Mouse (Mus musculus) urinary bladder, adult 18-20 months (tissue): ENCODE results near the gene Rab6b.
A peak's percentile ranks its signal among the peaks of the same experiment; 100 is the strongest.
"Not testable (repeated sequence)": the region's sequence is repeated elsewhere in the genome, so short reads cannot be mapped to it uniquely, and the experiment has no call there.

Experiments
- DNase-seq, 2 experiments: peaks; one replicate each; pipeline ENCODE4 v3.0.0; 2022; ENCODE audit warnings: low spot score in 2 of 2, mixed read lengths in 2 of 2

The Rab6b gene

DNA sequence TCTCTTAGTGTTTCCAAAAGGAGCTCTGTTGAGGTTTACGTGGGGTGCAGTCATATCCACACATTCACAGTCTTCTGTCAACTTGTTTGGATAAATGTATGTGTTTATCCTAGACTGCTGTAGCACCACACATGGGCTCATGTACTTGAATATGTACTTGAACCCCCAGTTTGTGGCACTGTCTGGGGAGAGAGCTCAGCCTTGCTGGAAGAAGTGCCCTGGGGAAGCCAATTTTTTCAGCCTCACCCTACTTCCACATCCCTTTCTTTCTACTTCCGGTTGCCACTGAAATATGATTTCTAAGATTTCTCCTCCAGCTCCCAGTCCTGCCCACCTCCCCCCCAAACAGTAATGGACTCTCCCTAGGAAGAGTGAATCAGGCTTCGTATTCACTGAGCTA is 17.9 kb upstream of the Rab6b start:
- DNase-seq = no peak

DNA sequence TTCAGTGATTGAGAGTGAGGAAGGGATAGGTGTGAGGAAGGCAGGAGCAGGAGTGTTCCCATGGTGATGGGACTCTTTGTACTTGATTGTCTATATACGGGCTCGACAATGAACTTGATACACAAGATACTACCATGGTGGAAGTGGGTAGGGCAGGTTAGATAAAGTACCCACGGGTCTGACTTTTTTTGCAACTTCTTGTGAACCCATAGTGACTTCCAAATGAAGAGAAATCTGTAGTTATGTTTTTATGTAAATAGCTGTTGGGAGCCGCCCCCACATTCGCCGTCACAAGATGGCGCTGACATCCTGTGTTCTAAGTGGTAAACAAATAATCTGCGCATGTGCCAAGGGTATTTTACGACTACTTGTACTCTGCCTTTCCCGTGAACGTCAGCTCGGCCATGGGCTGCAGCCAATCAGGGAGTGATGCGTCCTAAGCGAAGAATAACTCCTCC is 3.2 kb upstream of the Rab6b start:
- not testable (repeated sequence) for DNase-seq

DNA sequence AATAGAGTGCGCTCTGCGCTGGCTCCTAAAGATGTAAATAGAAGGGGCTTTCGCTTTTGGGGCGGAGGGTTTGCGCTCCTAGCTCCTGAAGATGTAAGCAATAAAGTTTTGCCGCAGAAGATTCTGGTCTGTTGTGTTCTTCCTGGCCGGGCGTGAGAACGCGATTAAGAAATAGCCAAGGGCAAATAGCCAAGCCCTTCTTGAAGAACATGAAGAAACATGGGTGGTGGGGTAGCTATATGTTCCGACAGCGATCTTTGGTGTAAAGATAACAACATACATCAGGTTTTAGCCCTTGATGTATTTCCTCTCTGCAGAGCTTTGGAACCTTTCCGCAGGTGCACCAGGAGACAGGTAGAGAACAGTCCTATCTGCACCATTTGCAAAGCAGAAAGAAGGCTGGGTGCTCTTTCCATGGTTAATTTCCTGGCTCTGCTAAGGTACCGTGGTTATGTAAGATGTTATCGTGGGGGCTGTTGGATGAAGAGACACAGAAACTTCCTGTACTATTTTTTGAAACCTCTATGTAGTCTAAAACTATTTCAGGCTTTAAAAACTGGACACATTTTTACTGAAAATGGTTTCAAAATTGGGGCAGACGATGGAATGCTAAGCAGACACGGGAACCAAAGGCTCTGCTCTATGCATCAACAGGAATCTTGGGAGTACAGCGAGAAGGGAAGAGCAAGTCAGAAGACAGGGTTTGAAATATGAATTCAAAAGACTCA is 2.5 kb upstream of the Rab6b start:
- no peak for DNase-seq

DNA sequence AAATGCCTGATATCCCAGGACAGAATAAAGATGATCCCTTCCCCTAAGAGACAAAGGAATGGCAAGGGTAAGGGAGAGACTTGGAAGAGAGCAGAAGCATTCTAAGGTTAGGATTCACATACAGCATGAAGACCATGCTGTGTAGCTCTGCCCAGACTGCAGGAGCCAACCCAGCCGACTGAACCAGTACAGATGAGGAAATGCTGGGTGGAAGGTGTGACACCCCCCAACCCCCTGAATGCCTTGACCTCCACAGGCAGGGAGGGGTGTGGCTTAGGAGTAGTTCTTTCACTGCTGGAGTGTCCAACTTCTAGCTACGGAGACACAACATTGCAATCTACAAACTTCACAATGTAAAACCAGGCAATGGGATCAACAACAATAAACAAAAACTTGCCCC is 1.7 kb upstream of the Rab6b start:
- DNase-seq = no peak

DNA sequence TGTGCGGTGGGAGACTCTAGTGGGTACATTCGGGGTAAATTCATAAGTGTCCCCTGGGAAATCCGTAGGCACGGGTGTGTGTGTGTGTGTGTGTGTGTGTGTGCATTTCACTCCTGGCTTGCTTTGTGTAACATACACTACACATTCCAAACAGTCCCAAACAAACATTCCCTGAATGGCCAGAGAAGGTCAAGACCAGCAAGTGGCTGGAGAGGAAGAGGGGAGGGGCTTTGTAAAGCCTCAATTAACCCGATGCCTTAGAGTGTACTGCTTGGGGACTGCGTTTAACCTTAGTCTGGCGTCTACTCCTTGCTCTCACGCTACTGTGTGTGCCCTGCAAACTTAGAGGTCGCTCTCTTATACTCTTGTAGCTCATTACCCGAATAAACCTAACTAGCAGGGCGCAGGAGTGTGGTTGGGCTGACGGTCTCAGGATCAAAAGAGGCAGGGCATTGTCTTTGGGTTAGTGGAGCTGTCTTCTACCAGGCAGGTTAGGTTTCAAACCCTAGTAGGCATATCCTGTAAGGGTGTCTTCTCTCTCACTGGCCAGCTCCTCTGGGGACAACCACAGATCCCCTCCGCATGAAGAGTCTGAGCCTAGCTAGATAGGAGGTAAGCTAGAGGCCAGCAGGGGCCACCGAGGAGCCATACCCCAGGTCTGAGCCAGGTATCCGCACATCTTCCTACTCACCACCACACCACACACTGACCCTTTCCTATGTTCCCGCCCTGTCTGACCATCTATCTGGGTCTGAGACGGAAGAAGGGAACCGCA is 673 bp upstream of the Rab6b start:
- no peak for DNase-seq

DNA sequence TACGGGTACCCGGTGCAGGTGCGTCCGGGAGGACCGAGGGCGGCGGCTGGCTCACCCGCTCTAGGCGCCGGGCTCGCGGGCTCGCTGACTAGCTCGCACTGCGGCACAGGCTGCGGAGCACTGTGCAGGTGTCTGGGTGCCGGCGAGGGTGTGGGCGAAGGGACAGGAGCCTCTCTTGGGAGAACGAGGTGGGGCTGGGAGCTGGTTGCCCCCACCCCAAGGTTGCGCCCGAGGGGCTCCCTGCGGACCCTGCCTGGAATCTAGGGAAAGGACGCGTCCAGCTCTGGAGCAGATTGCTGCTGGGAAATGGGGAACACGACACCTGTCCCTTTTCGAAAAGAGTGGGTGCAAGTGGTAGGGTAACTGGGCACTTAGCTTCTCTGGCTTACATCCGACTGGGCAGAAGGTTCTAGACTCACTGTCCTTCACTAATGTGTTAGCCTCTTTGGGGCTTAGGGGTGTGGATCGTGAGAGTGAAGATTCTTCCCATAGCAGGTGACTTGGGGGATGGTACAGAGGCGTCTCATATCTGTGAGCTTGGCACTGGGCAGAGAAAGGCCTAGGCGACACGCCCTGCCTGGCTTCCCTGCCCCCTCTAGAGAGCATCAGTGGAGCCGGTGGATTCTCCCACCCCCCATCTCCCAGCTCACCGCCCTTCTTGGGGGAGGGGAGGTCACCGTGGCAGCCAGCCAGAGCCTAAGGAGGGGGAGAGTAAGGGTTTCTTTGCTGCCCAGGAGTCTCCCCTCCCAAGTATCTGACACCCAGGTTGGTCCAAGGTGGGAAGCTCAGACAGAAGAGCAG is 1.1 kb downstream of the Rab6b start:
- peak in 1 of 2 experiments; percentile 54 for DNase-seq

DNA sequence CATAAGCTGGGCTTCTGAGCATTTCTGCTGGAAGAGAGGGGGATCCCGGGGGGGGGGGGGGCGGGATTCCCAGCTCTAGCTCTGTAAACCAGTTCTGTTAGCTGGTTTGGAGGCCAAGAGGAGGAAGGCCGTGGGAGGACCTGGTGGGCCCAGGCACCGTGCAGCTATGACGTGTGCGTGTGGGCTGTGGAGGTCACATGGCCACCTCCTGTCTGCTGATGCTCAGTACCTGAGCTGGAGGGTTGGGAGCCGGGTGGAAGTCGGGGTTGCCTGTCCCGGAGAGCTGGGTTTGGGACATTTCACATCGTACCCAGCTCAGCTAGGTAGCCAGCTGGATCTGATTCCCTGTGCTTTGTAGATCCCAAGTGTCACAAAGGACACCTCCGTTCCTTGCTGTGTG is 1.8 kb downstream of the Rab6b start:
- DNase-seq = no peak

DNA sequence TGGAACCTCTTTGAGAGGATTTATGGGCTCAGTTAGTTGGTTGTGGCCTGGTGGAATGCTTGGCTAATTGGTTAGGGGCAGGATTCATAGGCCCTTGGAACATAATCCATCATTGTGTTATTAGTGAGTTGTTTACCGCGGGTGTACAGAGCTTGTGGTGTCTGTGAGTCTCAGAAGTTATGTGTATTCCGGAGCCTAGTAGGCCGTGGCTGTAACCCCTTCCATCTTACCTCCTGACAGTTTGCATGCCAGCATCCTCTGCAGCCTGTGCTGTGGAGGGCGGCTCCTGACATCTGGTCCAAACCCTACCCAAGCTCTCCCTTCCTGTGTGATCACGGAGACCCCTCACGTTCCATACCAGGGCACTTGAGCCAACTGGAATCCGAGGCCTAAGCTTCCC is 2.7 kb downstream of the Rab6b start:
- no peak for DNase-seq

DNA sequence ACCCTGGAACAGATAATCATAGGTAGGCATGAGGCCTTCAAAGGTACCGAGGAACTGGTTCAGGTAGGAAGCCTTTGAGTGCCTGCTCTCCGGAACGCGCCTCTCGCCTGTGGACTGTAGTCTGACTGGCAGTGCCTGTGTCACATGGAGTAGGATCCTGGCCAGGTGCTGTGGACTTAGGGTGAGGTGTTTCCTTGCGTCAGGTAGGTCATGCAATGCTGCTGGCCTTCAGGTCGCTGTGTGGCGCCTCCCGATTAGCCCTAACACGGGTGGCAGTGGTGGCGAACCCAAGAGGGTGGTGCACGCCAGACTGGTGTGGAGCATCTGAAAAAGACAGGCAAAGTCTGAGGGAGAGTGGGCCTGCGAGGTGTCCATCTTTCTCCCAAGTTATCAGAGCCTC is 3.3 kb downstream of the Rab6b start:
- no peak for DNase-seq

DNA sequence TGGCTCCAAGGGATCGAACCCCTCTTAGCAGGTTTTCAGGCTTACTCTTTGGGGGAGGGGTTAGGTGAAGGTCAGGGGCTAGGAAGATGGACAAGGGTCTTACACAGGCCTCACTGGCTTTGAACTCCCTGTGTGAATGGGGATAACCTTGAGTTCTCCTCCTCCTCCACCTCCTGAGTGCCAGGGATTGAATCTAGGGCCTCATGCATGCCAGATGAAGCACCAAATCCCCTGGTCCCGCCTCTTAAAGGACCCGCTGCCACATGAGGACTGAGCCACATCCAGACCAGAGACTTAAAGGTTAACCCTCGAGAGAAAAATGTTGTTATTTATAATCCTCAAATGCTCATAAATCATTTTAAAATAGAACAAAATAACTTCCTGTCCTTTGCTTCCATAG is 5.4 kb downstream of the Rab6b start:
- no peak for DNase-seq

DNA sequence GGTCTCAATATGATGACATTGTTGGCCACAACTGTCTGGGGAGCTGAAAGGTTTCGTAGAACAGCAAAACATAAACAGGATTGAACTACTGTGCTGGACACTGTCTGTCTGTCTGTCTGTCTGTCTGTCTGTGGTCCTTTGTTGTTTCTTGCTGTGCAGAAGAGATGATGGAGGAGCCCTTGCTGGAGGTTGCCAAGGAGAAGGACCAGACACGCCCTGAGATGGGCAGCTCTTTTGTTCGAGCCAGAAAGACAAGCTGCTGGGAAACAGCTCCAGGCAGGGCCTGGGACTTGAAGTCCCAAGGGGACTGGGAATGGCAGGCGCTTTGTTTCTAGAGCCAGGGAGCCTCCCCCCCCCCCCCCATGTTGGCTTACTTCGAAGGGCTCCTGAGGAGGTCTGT is 5.9 kb downstream of the Rab6b start:
- DNase-seq = no peak

DNA sequence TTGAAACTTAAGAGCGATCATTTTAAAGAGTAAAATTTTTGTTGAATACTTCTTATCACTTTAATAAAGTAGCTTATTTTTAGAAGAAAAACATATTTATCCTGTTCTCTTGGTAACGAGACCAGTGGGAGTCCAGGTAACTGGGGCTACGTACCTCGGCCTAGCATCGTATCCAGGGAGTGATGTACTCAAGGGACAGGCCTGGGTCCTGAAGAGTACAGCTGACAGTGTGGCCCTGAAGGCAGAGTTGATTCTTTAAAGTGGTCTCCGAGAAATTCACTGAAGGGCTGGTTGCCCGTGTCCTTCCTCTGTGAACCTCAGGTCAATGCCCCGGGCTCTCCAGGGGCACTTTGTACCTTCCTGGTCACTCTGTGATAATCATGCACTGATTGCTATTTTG is 6.4 kb downstream of the Rab6b start:
- no peak for DNase-seq

DNA sequence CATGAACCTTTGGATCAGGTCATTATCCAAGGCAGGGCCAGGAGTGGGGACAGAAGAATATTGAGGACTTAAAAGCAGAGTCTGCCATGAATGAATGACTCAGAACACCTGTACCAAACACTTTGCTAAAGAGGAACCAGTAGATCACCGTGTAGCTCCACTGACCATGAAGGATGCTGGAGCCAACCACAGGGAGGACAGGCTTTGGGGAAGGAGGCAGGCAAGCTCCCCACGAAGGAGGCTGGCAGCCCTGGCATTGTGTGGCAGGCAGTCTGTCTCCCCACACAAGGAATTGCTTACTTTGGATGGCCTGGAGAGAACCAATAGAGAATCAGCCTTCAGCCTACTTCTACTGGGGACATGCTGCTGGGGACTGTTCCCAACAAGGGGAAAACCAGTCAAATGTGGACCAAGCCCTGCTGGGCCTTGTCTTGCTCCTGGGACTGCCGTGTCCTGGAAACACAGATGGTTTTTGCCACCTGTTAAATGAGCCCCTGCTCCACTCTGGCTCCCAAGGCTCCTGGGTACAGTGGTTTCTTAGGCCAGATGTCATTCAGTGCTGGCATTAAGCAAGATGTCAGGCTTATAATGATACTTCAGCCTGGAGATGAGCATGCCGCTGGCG is 7.2 kb downstream of the Rab6b start:
- DNase-seq = no peak

DNA sequence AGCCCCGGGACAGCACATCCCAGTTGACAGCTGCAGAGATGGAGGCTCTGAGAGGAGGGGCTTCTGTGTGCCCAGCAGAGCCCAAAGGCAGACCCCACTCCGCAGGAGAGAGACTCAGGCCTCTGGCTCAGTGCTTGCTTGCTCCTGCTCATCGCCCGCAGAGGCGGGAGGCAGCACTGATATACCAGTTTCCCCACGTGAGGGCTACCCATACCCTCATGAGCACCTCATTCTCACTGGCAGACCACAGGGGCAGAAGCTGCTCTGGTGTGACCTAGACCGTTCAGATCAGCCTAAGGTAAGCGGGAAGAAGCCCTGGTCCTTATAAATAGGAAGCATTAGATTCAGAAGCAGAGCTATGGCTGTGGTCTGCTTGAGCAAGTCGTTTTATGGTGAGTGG is 8.2 kb downstream of the Rab6b start:
- DNase-seq = no peak

DNA sequence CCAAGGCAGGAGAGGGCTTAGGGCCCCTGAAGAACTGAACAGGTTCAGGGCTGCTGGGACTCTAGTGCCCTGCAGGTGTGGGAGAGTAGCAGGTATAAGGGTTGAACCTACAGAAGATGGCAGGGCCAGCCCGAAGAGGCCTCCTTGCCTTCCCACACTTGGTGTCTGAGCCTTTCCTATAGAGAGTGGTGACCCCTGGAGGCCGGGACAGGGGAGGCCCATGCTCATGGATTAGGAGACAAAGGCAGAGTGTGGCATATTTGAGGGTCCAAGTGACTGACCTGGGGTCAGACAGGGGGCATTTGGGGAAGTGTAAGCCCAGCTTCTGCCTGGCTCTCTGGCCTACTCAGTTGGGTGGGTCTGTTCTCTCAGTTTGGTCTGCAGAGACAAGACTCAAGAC is 8.6 kb downstream of the Rab6b start:
- no peak for DNase-seq

DNA sequence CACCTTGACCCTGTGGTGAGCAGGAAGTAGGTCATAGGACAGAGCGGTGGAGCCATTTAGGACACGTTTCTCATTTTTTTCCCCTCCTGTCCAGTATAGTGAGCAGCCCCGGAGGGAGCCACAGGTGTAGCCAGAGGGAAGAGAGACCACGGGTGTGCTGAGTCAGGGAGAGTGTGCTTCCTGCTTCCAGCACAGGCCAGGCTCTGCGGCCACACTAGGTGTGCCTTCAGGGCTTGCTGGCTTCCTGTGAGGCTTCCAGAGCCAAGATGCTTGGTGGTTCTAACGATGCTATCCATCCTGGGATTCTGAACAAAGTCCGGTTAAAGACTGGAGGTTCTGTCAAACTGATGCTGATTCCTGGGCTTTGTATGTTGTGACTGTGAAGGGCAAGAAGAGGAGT is 10.0 kb downstream of the Rab6b start:
- DNase-seq = no peak

DNA sequence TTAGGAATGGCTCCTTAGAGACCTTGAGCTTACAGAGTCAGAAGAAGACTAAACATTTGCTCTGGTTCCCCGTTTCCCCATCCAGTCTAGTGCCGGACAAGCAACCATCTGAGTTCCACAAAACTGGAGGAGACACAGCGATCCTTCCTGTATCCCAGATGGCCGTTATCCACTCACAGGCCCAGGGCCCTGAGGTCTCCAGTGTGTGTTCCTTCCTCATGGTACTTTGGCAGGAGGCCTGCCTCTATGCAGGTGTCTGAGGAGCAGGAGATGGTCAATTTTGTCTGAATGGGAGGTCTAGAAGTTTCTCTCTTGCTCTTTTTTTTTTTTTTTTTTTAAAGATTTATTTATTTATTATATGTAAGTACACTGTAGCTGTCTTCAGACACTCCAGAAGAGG is 13.2 kb downstream of the Rab6b start:
- no peak for DNase-seq

DNA sequence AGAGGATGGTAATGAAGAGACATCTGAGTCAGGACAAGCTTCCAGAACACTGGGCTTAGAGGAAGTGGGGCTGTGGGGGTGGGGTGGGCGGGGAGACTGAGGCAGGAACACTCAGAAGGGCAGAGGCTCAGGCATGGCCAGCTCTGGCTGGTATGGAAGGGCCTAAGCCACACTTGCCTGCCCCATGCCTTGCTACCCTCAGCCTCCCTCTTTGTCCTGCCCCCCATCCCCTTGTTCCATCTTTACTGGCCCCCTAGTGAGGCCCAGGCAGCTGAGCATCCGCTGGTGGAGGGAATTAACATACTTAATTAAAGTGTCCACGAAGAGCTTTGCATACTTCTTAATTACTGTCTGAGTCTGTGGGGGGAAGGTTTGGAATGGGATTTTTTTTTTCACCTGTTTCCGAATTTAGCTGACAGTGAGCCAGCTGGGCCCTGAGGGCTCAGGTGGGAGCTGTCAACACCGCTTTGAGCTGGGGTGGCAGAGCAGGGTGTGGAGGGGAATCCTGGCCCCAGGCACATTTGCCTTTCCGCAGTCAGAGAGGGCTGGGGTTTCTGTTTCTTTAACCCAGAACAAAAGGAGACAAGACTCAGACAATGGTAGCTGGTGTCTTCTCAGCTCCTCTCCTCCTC is 22.0 kb downstream of the Rab6b start:
- no peak for DNase-seq

DNA sequence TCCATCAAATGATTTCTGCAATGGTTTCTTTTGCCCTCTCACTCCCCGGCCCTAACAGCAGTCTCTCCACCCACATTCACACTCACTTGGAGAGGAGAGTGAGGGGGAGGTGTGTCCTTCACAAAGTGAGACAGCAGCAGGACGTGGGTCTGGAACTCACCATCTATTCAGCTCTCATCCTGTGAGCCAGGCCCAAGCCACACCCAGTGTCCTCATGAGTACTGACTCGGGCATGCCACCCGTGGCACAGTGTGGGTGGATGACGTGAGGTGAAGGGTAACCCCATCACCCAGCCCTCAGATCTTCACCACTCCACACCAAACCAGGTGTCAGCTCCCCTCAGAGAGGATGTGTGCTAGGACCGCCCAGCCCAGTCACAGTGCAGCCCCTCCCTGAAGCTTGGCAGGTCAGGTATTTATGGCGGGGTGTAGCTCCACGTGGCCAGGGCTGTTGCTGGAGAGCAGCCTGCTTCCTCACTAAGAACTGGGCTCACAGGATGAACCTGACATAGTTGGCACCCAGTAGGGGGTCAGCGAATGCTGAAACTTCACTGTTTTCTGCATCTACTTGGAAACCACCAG is 23.0 kb downstream of the Rab6b start:
- no peak for DNase-seq

DNA sequence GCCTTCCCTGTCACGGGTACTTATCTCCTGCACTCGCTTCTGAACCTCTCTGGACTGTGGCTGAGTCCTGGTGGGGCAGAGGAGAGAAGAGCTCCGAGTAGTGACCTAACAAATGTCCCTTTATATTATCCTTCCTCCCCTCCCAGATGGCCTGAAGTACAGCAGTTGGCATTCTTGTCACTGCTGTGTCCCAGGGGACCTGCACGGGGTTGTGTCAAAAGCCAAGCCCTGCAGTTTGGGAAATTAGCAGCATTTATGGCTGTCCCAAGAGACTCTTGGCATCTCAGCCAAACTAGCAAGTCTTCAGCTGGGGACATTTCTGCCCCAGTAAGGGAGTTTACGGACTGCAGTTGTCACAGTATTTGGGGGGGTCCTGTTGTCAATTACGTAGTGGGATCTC is 27.9 kb downstream of the Rab6b start:
- no peak for DNase-seq

DNA sequence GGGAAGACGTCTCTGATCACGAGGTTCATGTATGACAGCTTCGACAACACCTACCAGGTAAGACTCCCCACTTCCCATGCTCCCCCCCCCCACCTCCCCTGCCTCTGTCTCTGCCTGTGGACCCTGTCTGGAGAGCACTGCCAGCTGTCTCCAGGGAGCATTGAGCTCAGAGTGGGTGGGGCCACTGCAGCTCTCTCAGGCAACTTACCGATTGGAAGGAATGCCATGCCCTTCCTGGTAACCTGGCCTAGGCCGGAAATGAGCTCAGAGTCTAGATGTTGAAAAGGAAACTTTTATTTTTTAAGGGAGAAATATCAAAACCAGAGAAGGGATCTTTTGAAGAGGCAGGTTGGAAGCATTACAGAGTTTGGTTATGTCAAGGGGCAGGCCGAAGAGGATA is 28.8 kb downstream of the Rab6b start:
- no peak for DNase-seq
